Mouse (Mus musculus): ENCODE measurements around the gene Adh6a.

GRCm38 (mm10) chr3:138302676-138303075 is 10.4 kb upstream of the Adh6a start:
- TF ChIP-seq CTCF (IDR thresholded peaks at IDR 0.05; ENCODE audit: insufficient read depth, low read length) (no peak), POLR2A (IDR thresholded peaks at IDR 0.05; ENCODE audit: borderline replicate concordance, extremely low read depth, low read depth, low read length) (no peak)
